Mouse (Mus musculus) MEL (cell line): ENCODE results near the gene Nepn.
"Not testable (repeated sequence)": the region's sequence is repeated elsewhere in the genome, so short reads cannot be mapped to it uniquely, and the experiment has no call there.

Source experiments
- CTCF ChIP-seq, 3 experiments: IDR thresholded peaks in 2 of 3; conservative IDR thresholded peaks in 1 of 3; 2 replicates each; pipeline ENCODE4 v1.5.1; 2011 to 2012; ENCODE audit warnings: low read length in 3 of 3, low read depth in 2 of 3, mild to moderate bottlenecking in 2 of 3, improper control_type of control experiment in 1 of 3, inconsistent platforms in 1 of 3, mixed read lengths in 1 of 3, moderate library complexity in 1 of 3; ENCODE audit not compliant: control insufficient read depth in 1 of 3, insufficient read depth in 1 of 3, poor library complexity in 1 of 3, severe bottlenecking in 1 of 3
- ELF1 ChIP-seq: IDR thresholded peaks from 2 replicates; pipeline ENCODE4 v1.6.1; 2014; ENCODE audit warnings: low read depth, mild to moderate bottlenecking, inconsistent platforms, low read length, improper control_type of control experiment, moderate library complexity
- GABPA ChIP-seq: IDR thresholded peaks from 2 replicates; pipeline ENCODE4 v1.6.1; 2012; ENCODE audit warnings: low read depth, mild to moderate bottlenecking, inconsistent platforms, low read length, improper control_type of control experiment, moderate library complexity
- MAX ChIP-seq: IDR thresholded peaks from 2 replicates; pipeline ENCODE4 v1.6.1; 2011; ENCODE audit warnings: low read length, improper control_type of control experiment
- MYC ChIP-seq: IDR thresholded peaks from 2 replicates; pipeline ENCODE4 v1.6.1; 2011; ENCODE audit warnings: low read depth, mild to moderate bottlenecking, low read length, improper control_type of control experiment, moderate library complexity
- POLR2A ChIP-seq, 2 experiments: IDR thresholded peaks; 2 replicates each; pipeline ENCODE4 v1.6.1; 2011 to 2012; ENCODE audit warnings: low read length in 2 of 2, mild to moderate bottlenecking in 2 of 2, control low read depth in 1 of 2, improper control_type of control experiment in 1 of 2, low read depth in 1 of 2, moderate library complexity in 1 of 2; ENCODE audit not compliant: control insufficient read depth in 1 of 2, insufficient read depth in 1 of 2, poor library complexity in 1 of 2
- USF1 ChIP-seq: IDR thresholded peaks from 2 replicates; pipeline ENCODE4 v1.6.1; 2014; ENCODE audit warnings: low read depth, mild to moderate bottlenecking, inconsistent platforms, low read length, improper control_type of control experiment, moderate library complexity
- USF2 ChIP-seq, 2 experiments: IDR thresholded peaks; 2 replicates each; pipeline ENCODE4 v1.6.1; 2011 to 2012; ENCODE audit warnings: improper control_type of control experiment in 2 of 2, low read length in 2 of 2, borderline replicate concordance in 1 of 2, inconsistent platforms in 1 of 2, low read depth in 1 of 2, mild to moderate bottlenecking in 1 of 2; ENCODE audit not compliant: insufficient read depth in 1 of 2

GRCm38 (mm10) chr10:52343324-52343723, 45.4 kb upstream of the Nepn start:
- TF ChIP-seq CTCF (IDR thresholded peaks at IDR 0.05 in 2 of 3, conservative IDR thresholded peaks at IDR 0.05 in 1 of 3; ENCODE audit: control insufficient read depth in 1 of 3, insufficient read depth in 1 of 3, low read depth in 2 of 3, low read length in 3 of 3, poor library complexity in 1 of 3, severe bottlenecking in 1 of 3): 0 out of 6 replicates have a peak, but pooled peaks of 1 of the 3 experiments have one; percentile 3
- not testable (repeated sequence) for TF ChIP-seq MYC; GABPA; MAX; ELF1; POLR2A (IDR thresholded peaks at IDR 0.05; ENCODE audit: control insufficient read depth in 1 of 2, insufficient read depth in 1 of 2, low read depth in 1 of 2, low read length in 2 of 2, poor library complexity in 1 of 2); USF2 (IDR thresholded peaks at IDR 0.05; ENCODE audit: borderline replicate concordance in 1 of 2, insufficient read depth in 1 of 2, low read depth in 1 of 2, low read length in 2 of 2); USF1
